Mouse (Mus musculus) layer of hippocampus, adult 6 months (tissue): ENCODE results near the gene Uvrag. TPM values are rescaled to one million over a fixed set of nuclear protein-coding genes. Genes with fewer than 3 reads are reported as not detected.

Experiments
- long read RNA-seq, 2 experiments: library from polyadenylated mRNA; unstranded; transcript quantifications; one replicate each; pipeline ENCODE4 v2.0.0; 2019 to 2020
- polyA plus RNA-seq: library from polyadenylated mRNA; unstranded; fragments of <200 nt; fragmentation: Nextera tagmentation; gene quantifications from 2 replicates; pipeline ENCODE4 v1.2.3, GENCODE M21; 2021

Uvrag gene
- polyA plus RNA-seq: 18.8 and 19.1 TPM in 2 replicates
- long read RNA-seq, experiment 1, full-length matches to known transcripts: 18 of 44 reads
- long read RNA-seq, experiment 1, partial matches to known transcripts: 15 of 44 reads
- long read RNA-seq, experiment 1, other reads (novel, unspliced or antisense): 11 of 44 reads
- long read RNA-seq, experiment 2, full-length matches to known transcripts: 217 of 270 reads
- long read RNA-seq, experiment 2, partial matches to known transcripts: 6 of 270 reads
- long read RNA-seq, experiment 2, other reads (novel, unspliced or antisense): 47 of 270 reads

GRCm38 (mm10) chr7:99140984-99141918 is at the start of gene Uvrag:
Gene Uvrag (minus strand): TSS chr7:99141141.

GRCm38 (mm10) chr7:99182432-99183172 is 41.7 kb upstream of the Uvrag start, which contains the start of gene Dgat2:
Gene Dgat2 (minus strand): TSS chr7:99182719.

Other genes starting within 250 kb of the Uvrag start
- 141 and 158 TPM in 2 replicates for gene Dgat2, start 41.6 kb upstream of the Uvrag start, polyA plus RNA-seq
- gene Mogat2, start 97.5 kb upstream of the Uvrag start, polyA plus RNA-seq: not detected in 2 replicates
- gene Map6, start 126.3 kb upstream of the Uvrag start, polyA plus RNA-seq: 32.3 and 33.7 TPM in 2 replicates
- gene Serpinh1, start 212.1 kb upstream of the Uvrag start, polyA plus RNA-seq: 3.0 and 3.6 TPM in 2 replicates
- 7.9 and 9.0 TPM in 2 replicates for gene Gdpd5, start 240.3 kb upstream of the Uvrag start, polyA plus RNA-seq